Mouse (Mus musculus) kidney, adult 2 months (tissue): ENCODE measurements around the gene Arhgap44. TPM values are rescaled to one million over a fixed set of nuclear protein-coding genes. Genes with fewer than 3 reads are reported as not detected.

Experiments used
- DNase-seq: peaks from one replicate; pipeline ENCODE4 v3.0.0; 2021
- H3K27ac ChIP-seq: fragments of 200-500 bp; 2 replicates; pipeline ENCODE4 v1.5.1; 2012; ENCODE audit warnings: low read depth, low read length, control low read depth, inconsistent platforms; ENCODE audit not compliant: insufficient read depth
- H3K27me3 ChIP-seq: fragments of 200-500 bp; replicated peaks from 2 replicates; pipeline ENCODE4 v1.6.1; 2012; ENCODE audit warnings: mild to moderate bottlenecking, moderate library complexity, low read length, inconsistent platforms; ENCODE audit not compliant: control insufficient read depth, insufficient read depth
- H3K36me3 ChIP-seq: fragments of 200-500 bp; 2 replicates; pipeline ENCODE4 v1.6.1; 2012; ENCODE audit warnings: mild to moderate bottlenecking, moderate library complexity, low read length, inconsistent platforms; ENCODE audit not compliant: control insufficient read depth, insufficient read depth
- H3K4me1 ChIP-seq: fragments of 200-500 bp; 2 replicates; pipeline ENCODE4 v1.6.1; 2011; ENCODE audit warnings: low read length; ENCODE audit not compliant: control insufficient read depth, insufficient read depth
- H3K4me3 ChIP-seq: fragments of 200-500 bp; 2 replicates; pipeline ENCODE4 v1.5.1; 2011; ENCODE audit warnings: mild to moderate bottlenecking, low read depth, low read length, control low read depth; ENCODE audit not compliant: insufficient read depth
- CTCF ChIP-seq: fragments of 200-500 bp; conservative IDR thresholded peaks from 2 replicates; pipeline ENCODE4 v1.5.1; 2011; ENCODE audit warnings: low read depth, mild to moderate bottlenecking, control low read depth, low read length, moderate library complexity, mixed read lengths; ENCODE audit not compliant: insufficient read depth, insufficient read length
- POLR2A ChIP-seq: fragments of 200-500 bp; IDR thresholded peaks from one replicate; pipeline ENCODE4 v1.6.1; 2011; ENCODE audit warnings: low read depth, low read length, control low read depth
- WGBS: fragments of 180-500 bp; shearing (Covaris S2); methylation state at CpG from one replicate; pipeline ENCODE4 v1.1.7; 2018; 5-methylcytosine and 5-hydroxymethylcytosine counted together
- polyA plus RNA-seq: library from polyadenylated mRNA; depleted of rRNA; stranded (reverse); fragments of >200 nt; gene quantifications from 2 replicates; pipeline ENCODE4 v1.2.3, GENCODE M21; 2012

The Arhgap44 gene
- polyA plus RNA-seq, 1 experiment = 6.7 TPM

- DNase-seq = no peak
- peak overlapping the region; percentile 85; the same call in 1 of the 2 replicates for H3K4me3 ChIP-seq
- H3K36me3 ChIP-seq = no peaks in the 10 kb centered on the region
- no peak overlapping the region for H3K27ac ChIP-seq
- TF ChIP-seq CTCF = no peak
- no peak for TF ChIP-seq POLR2A
- no peaks in the 10 kb centered on the region for H3K4me1 ChIP-seq
- 70% methylated on average over 7 of the region's 7 CpGs for WGBS
- H3K27me3 ChIP-seq = no peaks in the 10 kb centered on the region
Observed at GRCm38 (mm10) chr11:65160991-65161880, 1.5 kb downstream of the Arhgap44 start.

- H3K36me3 ChIP-seq = no peaks in the 10 kb centered on the region
- no peak within 1 kb of the TSS for H3K27ac ChIP-seq
- TF ChIP-seq CTCF (no peak), POLR2A (no peak)
- DNase-seq = no peak
- H3K4me3 ChIP-seq = no peak within 1 kb of the TSS
- H3K27me3 ChIP-seq = no peaks in the 10 kb centered on the region
- WGBS = 94% methylated on average over 5 of the region's 5 CpGs
- H3K4me1 ChIP-seq = no peaks in the 10 kb centered on the region
Observed at GRCm38 (mm10) chr11:65159791-65160190, 3.0 kb downstream of the Arhgap44 start, which contains the start of gene 1700086D15Rik. TSS of gene 1700086D15Rik (minus strand) at chr11:65159891.

- no peaks in the 10 kb centered on the region for H3K27me3 ChIP-seq
- no peaks in the 10 kb centered on the region for H3K36me3 ChIP-seq
- DNase-seq = no peak
- H3K4me1 ChIP-seq = no peaks in the 10 kb centered on the region
- TF ChIP-seq CTCF = no peak
- no peak for TF ChIP-seq POLR2A
- H3K4me3 ChIP-seq = no peak overlapping the region
- WGBS = 91% methylated on average over 5 of the region's 5 CpGs
- H3K27ac ChIP-seq = no peak overlapping the region
Observed at GRCm38 (mm10) chr11:65158658-65158990, 4.1 kb downstream of the Arhgap44 start.

- WGBS = 90% methylated on average over 20 of the region's 20 CpGs
- DNase-seq = no peak
Observed at GRCm38 (mm10) chr11:65157966-65158657, 4.6 kb downstream of the Arhgap44 start.

GRCm38 (mm10) chr11:65153006-65153405 lies 9.8 kb downstream of the Arhgap44 start:
- Histone ChIP-seq H3K4me1 (no peaks in the 10 kb centered on the region), H3K4me3 (no peak overlapping the region), H3K36me3 (no peaks in the 10 kb centered on the region), H3K27ac (no peak overlapping the region), H3K27me3 (no peaks in the 10 kb centered on the region)
- WGBS = 90% methylated on average over 5 of the region's 5 CpGs
- TF ChIP-seq POLR2A = no peak
- TF ChIP-seq CTCF = no peak
- DNase-seq = no peak

More at GRCm38 (mm10) chr11:65157966-65158657, 4.6 kb downstream of the Arhgap44 start:
- no peaks in the 10 kb centered on the region for H3K27me3 ChIP-seq
- H3K36me3 ChIP-seq = no peaks in the 10 kb centered on the region
- no peak overlapping the region for H3K27ac ChIP-seq
- H3K4me1 ChIP-seq = no peaks in the 10 kb centered on the region
- no peak for TF ChIP-seq CTCF
- TF ChIP-seq POLR2A = no peak
- H3K4me3 ChIP-seq = no peak overlapping the region

GRCm38 (mm10) chr11:65148441-65148840 lies 14.3 kb downstream of the Arhgap44 start:
- Histone ChIP-seq H3K27ac (no peak overlapping the region), H3K27me3 (no peaks in the 10 kb centered on the region), H3K36me3 (no peaks in the 10 kb centered on the region), H3K4me1 (no peaks in the 10 kb centered on the region), H3K4me3 (no peak overlapping the region)
- TF ChIP-seq CTCF (no peak), POLR2A (no peak)
- 87% methylated on average over 7 of the region's 7 CpGs for whole genome bisulfite sequencing
- no peak for DNase-seq

GRCm38 (mm10) chr11:65142838-65143417 lies 19.8 kb downstream of the Arhgap44 start:
- Histone ChIP-seq H3K27me3 (no peaks in the 10 kb centered on the region), H3K36me3 (no peaks in the 10 kb centered on the region), H3K27ac (no peak overlapping the region), H3K4me3 (no peak overlapping the region), H3K4me1 (no peaks in the 10 kb centered on the region)
- 73% methylated on average over 4 of the region's 4 CpGs for WGBS
- no peak for TF ChIP-seq CTCF
- no peak for TF ChIP-seq POLR2A
- DNase-seq = no peak
